Mouse (Mus musculus) megakaryocyte, embryonic 14.5 days (primary cell): ENCODE data around the gene Reep1. TPM values are rescaled to one million over a fixed set of nuclear protein-coding genes. Genes with fewer than 3 reads are reported as not detected.

Experiments
- H3K27me3 ChIP-seq: replicated peaks from 2 replicates; pipeline ENCODE3; 2012; ENCODE audit warnings: inconsistent platforms
- H3K36me3 ChIP-seq: replicated peaks from 2 replicates; pipeline ENCODE3; 2012; ENCODE audit warnings: low read length, inconsistent platforms, mixed read lengths
- H3K4me1 ChIP-seq: 2 replicates; pipeline ENCODE4 v1.6.1; 2012; ENCODE audit warnings: inconsistent platforms
- H3K4me3 ChIP-seq: replicated peaks from 2 replicates; pipeline ENCODE3; 2012; ENCODE audit warnings: moderate library complexity, mild to moderate bottlenecking, inconsistent platforms
- H3K9me3 ChIP-seq: 2 replicates; pipeline ENCODE4 v1.6.1; 2012; ENCODE audit warnings: inconsistent platforms
- FLI1 ChIP-seq: IDR thresholded peaks from 2 replicates; pipeline ENCODE4 v1.6.1; 2012; ENCODE audit warnings: low read length, inconsistent platforms, mixed read lengths
- GATA1 ChIP-seq: IDR thresholded peaks from 3 replicates; pipeline ENCODE4 v1.6.1; 2012; ENCODE audit warnings: mixed read lengths, low read length, inconsistent platforms, borderline replicate concordance
- polyA plus RNA-seq: library from polyadenylated mRNA; stranded (reverse); fragments of >175 nt; gene quantifications from 2 replicates; pipeline ENCODE4 v1.2.3, GENCODE M21; 2012; ENCODE audit warnings: low replicate concordance; ENCODE audit not compliant: insufficient read depth

Reep1 gene
- polyA plus RNA-seq, 1 experiment = 1.6 TPM

GRCm38 (mm10) chr6:71711201-71711600 lies 3.8 kb downstream of the Reep1 start:
- no peaks in the 10 kb centered on the region for H3K36me3 ChIP-seq
- H3K4me3 ChIP-seq = no peak overlapping the region
- peaks cover 16% of the 10 kb centered on the region for H3K4me1 ChIP-seq
- TF ChIP-seq GATA1 (no peak), FLI1 (no peak)
- peaks cover 77% of the 10 kb centered on the region for H3K27me3 ChIP-seq
- H3K9me3 ChIP-seq = peaks cover 19% of the 10 kb centered on the region

- Histone ChIP-seq H3K9me3 (peaks cover 14% of the 10 kb centered on the region), H3K27me3 (peaks cover 54% of the 10 kb centered on the region), H3K36me3 (no peaks in the 10 kb centered on the region), H3K4me3 (no peak overlapping the region), H3K4me1 (peaks cover 6% of the 10 kb centered on the region)
- no peak for TF ChIP-seq GATA1
- TF ChIP-seq FLI1 = no peak
Observed at GRCm38 (mm10) chr6:71713532-71713931, 6.2 kb downstream of the Reep1 start.

GRCm38 (mm10) chr6:71715006-71715405 lies 7.6 kb downstream of the Reep1 start:
- Histone ChIP-seq H3K36me3 (no peaks in the 10 kb centered on the region), H3K27me3 (peaks cover 39% of the 10 kb centered on the region)
- no peak for TF ChIP-seq GATA1

GRCm38 (mm10) chr6:71716434-71716833 lies 9.1 kb downstream of the Reep1 start:
- TF ChIP-seq FLI1 (no peak), GATA1 (no peak)
- H3K27me3 ChIP-seq = peaks cover 25% of the 10 kb centered on the region
- H3K36me3 ChIP-seq = no peaks in the 10 kb centered on the region
- H3K4me3 ChIP-seq = no peak overlapping the region
- peaks cover 3% of the 10 kb centered on the region for H3K9me3 ChIP-seq
- H3K4me1 ChIP-seq = peaks cover 10% of the 10 kb centered on the region

More at GRCm38 (mm10) chr6:71715006-71715405, 7.6 kb downstream of the Reep1 start:
- peaks cover 14% of the 10 kb centered on the region for H3K9me3 ChIP-seq
- H3K4me1 ChIP-seq = peaks cover 9% of the 10 kb centered on the region
- no peak overlapping the region for H3K4me3 ChIP-seq

- Histone ChIP-seq H3K27me3 (peaks cover 15% of the 10 kb centered on the region), H3K36me3 (no peaks in the 10 kb centered on the region), H3K4me3 (no peak overlapping the region), H3K9me3 (no peaks in the 10 kb centered on the region), H3K4me1 (peaks cover 27% of the 10 kb centered on the region)
- no peak for TF ChIP-seq GATA1
- TF ChIP-seq FLI1 = no peak
Observed at GRCm38 (mm10) chr6:71718322-71718721, 11.0 kb downstream of the Reep1 start.

GRCm38 (mm10) chr6:71719302-71719701 lies 11.9 kb downstream of the Reep1 start:
- TF ChIP-seq FLI1 (no peak), GATA1 (no peak)

GRCm38 (mm10) chr6:71722988-71723387 lies 15.6 kb downstream of the Reep1 start:
- peaks cover 46% of the 10 kb centered on the region for H3K4me1 ChIP-seq
- peaks cover 14% of the 10 kb centered on the region for H3K27me3 ChIP-seq
- no peak overlapping the region for H3K4me3 ChIP-seq
- no peaks in the 10 kb centered on the region for H3K36me3 ChIP-seq
- TF ChIP-seq FLI1 (no peak), GATA1 (no peak)
- H3K9me3 ChIP-seq = no peaks in the 10 kb centered on the region

More at GRCm38 (mm10) chr6:71719302-71719701, 11.9 kb downstream of the Reep1 start:
- peaks cover 30% of the 10 kb centered on the region for H3K4me1 ChIP-seq
- no peaks in the 10 kb centered on the region for H3K9me3 ChIP-seq
- H3K27me3 ChIP-seq = peaks cover 19% of the 10 kb centered on the region
- H3K4me3 ChIP-seq = no peak overlapping the region
- H3K36me3 ChIP-seq = no peaks in the 10 kb centered on the region

- Histone ChIP-seq H3K4me3 (no peak overlapping the region), H3K4me1 (peaks cover 41% of the 10 kb centered on the region), H3K9me3 (no peaks in the 10 kb centered on the region), H3K36me3 (no peaks in the 10 kb centered on the region), H3K27me3 (peaks cover 14% of the 10 kb centered on the region)
- TF ChIP-seq FLI1 (no peak), GATA1 (no peak)
Observed at GRCm38 (mm10) chr6:71723555-71723954, 16.2 kb downstream of the Reep1 start.

GRCm38 (mm10) chr6:71726710-71727109 lies 19.3 kb downstream of the Reep1 start:
- no peak for TF ChIP-seq FLI1
- TF ChIP-seq GATA1 = no peak
- no peaks in the 10 kb centered on the region for H3K36me3 ChIP-seq
- H3K4me1 ChIP-seq = peaks cover 33% of the 10 kb centered on the region
- H3K4me3 ChIP-seq = no peak overlapping the region
- H3K9me3 ChIP-seq = no peaks in the 10 kb centered on the region
- peaks cover 21% of the 10 kb centered on the region for H3K27me3 ChIP-seq

GRCm38 (mm10) chr6:71728306-71728705 lies 20.9 kb downstream of the Reep1 start:
- Histone ChIP-seq H3K4me3 (no peak overlapping the region), H3K9me3 (no peaks in the 10 kb centered on the region), H3K27me3 (peaks cover 19% of the 10 kb centered on the region), H3K36me3 (no peaks in the 10 kb centered on the region), H3K4me1 (peaks cover 19% of the 10 kb centered on the region)
- TF ChIP-seq FLI1 (no peak), GATA1 (no peak)

- no peaks in the 10 kb centered on the region for H3K36me3 ChIP-seq
- no peak overlapping the region for H3K4me3 ChIP-seq
- peaks cover 11% of the 10 kb centered on the region for H3K27me3 ChIP-seq
- H3K4me1 ChIP-seq = peaks cover 48% of the 10 kb centered on the region
- TF ChIP-seq GATA1 (no peak), FLI1 (no peak)
- no peaks in the 10 kb centered on the region for H3K9me3 ChIP-seq
Observed at GRCm38 (mm10) chr6:71734910-71735599, 27.7 kb downstream of the Reep1 start.
